Mouse (Mus musculus) limb, embryonic 15.5 days (tissue): ENCODE measurements at regions not wholly inside any gene's neighbourhood (a gene's known extent, or its start where the extent isn't known, plus 50 kb on each side); places are given as distances from the start of the nearest gene placed in this dataset.

Experiments
- ATAC-seq: fragments of 200-750 bp; cut with Nextera tagmentation; 2 replicates; pipeline ENCODE4 v1.8.0; 2017; ENCODE audit warnings: low read depth, moderate TSS enrichment; ENCODE audit not compliant: insufficient number of reproducible peaks, low FRiP score, low TSS enrichment
- H3K27ac ChIP-seq: fragments of 300-500 bp; sonication (generic); 2 replicates; pipeline ENCODE4 v1.5.1; 2015; ENCODE audit warnings: moderate library complexity, mild to moderate bottlenecking, inconsistent platforms
- H3K27me3 ChIP-seq: fragments of 300-500 bp; sonication (generic); 2 replicates; pipeline ENCODE4 v1.6.1; 2015; ENCODE audit warnings: inconsistent platforms
- H3K36me3 ChIP-seq: fragments of 300-500 bp; sonication (generic); 2 replicates; pipeline ENCODE4 v1.6.1; 2015; ENCODE audit warnings: inconsistent platforms
- H3K4me1 ChIP-seq: fragments of 300-500 bp; sonication (generic); 2 replicates; pipeline ENCODE4 v1.6.1; 2015; ENCODE audit warnings: inconsistent platforms
- H3K4me2 ChIP-seq: fragments of 300-500 bp; sonication (generic); 2 replicates; pipeline ENCODE4 v1.6.1; 2015; ENCODE audit warnings: mild to moderate bottlenecking, inconsistent platforms
- H3K4me3 ChIP-seq: fragments of 300-500 bp; sonication (generic); 2 replicates; pipeline ENCODE4 v1.5.1; 2015; ENCODE audit warnings: mild to moderate bottlenecking, inconsistent platforms
- H3K9ac ChIP-seq: fragments of 300-500 bp; sonication (generic); 2 replicates; pipeline ENCODE4 v1.6.1; 2015; ENCODE audit warnings: inconsistent platforms
- H3K9me3 ChIP-seq: fragments of 300-500 bp; sonication (generic); 2 replicates; pipeline ENCODE4 v1.6.1; 2016; ENCODE audit warnings: inconsistent platforms
- WGBS: fragments of 180-500 bp; shearing (Covaris S2); methylation state at CpG from one replicate; pipeline ENCODE4 v1.1.7; 2015; 5-methylcytosine and 5-hydroxymethylcytosine counted together

GRCm38 (mm10) chr10:95030801-95031200 is 86.2 kb upstream of the Plxnc1 start:
- no peak for ATAC-seq
- 0 out of 2 replicates have a peak overlapping the region, but pooled peaks have one; percentile 33 for H3K27ac ChIP-seq

GRCm38 (mm10) chr10:95029554-95029953 is 84.9 kb upstream of the Plxnc1 start:
- H3K4me1 ChIP-seq, result peaks cover 21% of the 10 kb centered on the region
- H3K9ac ChIP-seq, result no peak overlapping the region
- H3K36me3 ChIP-seq, result no peaks in the 10 kb centered on the region
- 0 out of 2 replicates have a peak, but pooled peaks have one; percentile 52 for ATAC-seq
- H3K4me3 ChIP-seq, result no peak overlapping the region
- no peak overlapping the region; the same call in 1 of the 2 replicates for H3K27ac ChIP-seq
- 27% methylated on average over 3 of the region's 3 CpGs for WGBS
- H3K27me3 ChIP-seq, result no peaks in the 10 kb centered on the region
- no peak overlapping the region for H3K4me2 ChIP-seq
- no peaks in the 10 kb centered on the region for H3K9me3 ChIP-seq

More at GRCm38 (mm10) chr10:95030801-95031200, 86.2 kb upstream of the Plxnc1 start:
- no peak overlapping the region for H3K9ac ChIP-seq
- H3K27me3 ChIP-seq, result no peaks in the 10 kb centered on the region
- WGBS, result 57% methylated on average over 5 of the region's 5 CpGs
- no peak overlapping the region for H3K4me2 ChIP-seq
- peaks cover 25% of the 10 kb centered on the region for H3K4me1 ChIP-seq
- H3K4me3 ChIP-seq, result no peak overlapping the region
- H3K9me3 ChIP-seq, result no peaks in the 10 kb centered on the region
- H3K36me3 ChIP-seq, result no peaks in the 10 kb centered on the region

GRCm38 (mm10) chr10:95025569-95026327 is 81.1 kb upstream of the Plxnc1 start:
- 91% methylated on average over 12 of the region's 12 CpGs for WGBS

GRCm38 (mm10) chr10:95021209-95021608 is 76.6 kb upstream of the Plxnc1 start:
- no peak overlapping the region for H3K9ac ChIP-seq
- 44% methylated on average over 1 of the region's 1 CpGs for WGBS
- H3K9me3 ChIP-seq, result no peaks in the 10 kb centered on the region
- H3K27ac ChIP-seq, result no peak overlapping the region
- no peak overlapping the region for H3K4me3 ChIP-seq
- no peak overlapping the region for H3K4me2 ChIP-seq
- H3K36me3 ChIP-seq, result no peaks in the 10 kb centered on the region
- ATAC-seq, result no peak
- no peaks in the 10 kb centered on the region for H3K4me1 ChIP-seq
- H3K27me3 ChIP-seq, result no peaks in the 10 kb centered on the region

More at GRCm38 (mm10) chr10:95025569-95026327, 81.1 kb upstream of the Plxnc1 start:
- H3K27me3 ChIP-seq, result no peaks in the 10 kb centered on the region
- H3K4me3 ChIP-seq, result no peak overlapping the region
- H3K9ac ChIP-seq, result no peak overlapping the region
- H3K4me1 ChIP-seq, result peaks cover 11% of the 10 kb centered on the region
- no peak overlapping the region for H3K4me2 ChIP-seq
- H3K9me3 ChIP-seq, result no peaks in the 10 kb centered on the region
- no peak overlapping the region for H3K27ac ChIP-seq
- no peaks in the 10 kb centered on the region for H3K36me3 ChIP-seq
- no peak for ATAC-seq

- Histone ChIP-seq H3K27ac (no peak overlapping the region), H3K9me3 (no peaks in the 10 kb centered on the region), H3K36me3 (no peaks in the 10 kb centered on the region), H3K9ac (no peak overlapping the region), H3K27me3 (no peaks in the 10 kb centered on the region), H3K4me2 (no peak overlapping the region), H3K4me1 (no peaks in the 10 kb centered on the region), H3K4me3 (no peak overlapping the region)
- ATAC-seq, result no peak
- WGBS, result 91% methylated on average over 7 of the region's 7 CpGs
These were observed 72.3 kb upstream of the Plxnc1 start for GRCm38 (mm10) chr10:95016896-95017295.

- H3K9me3 ChIP-seq, result no peaks in the 10 kb centered on the region
- H3K36me3 ChIP-seq, result no peaks in the 10 kb centered on the region
- H3K27ac ChIP-seq, result no peak overlapping the region
- 87% methylated on average over 9 of the region's 9 CpGs for WGBS
- no peaks in the 10 kb centered on the region for H3K4me1 ChIP-seq
- H3K9ac ChIP-seq, result no peak overlapping the region
- no peaks in the 10 kb centered on the region for H3K27me3 ChIP-seq
- ATAC-seq, result no peak
- no peak overlapping the region for H3K4me3 ChIP-seq
- no peak overlapping the region for H3K4me2 ChIP-seq
These were observed 70.8 kb upstream of the Plxnc1 start for GRCm38 (mm10) chr10:95015298-95015951.

- H3K36me3 ChIP-seq, result no peaks in the 10 kb centered on the region
- no peaks in the 10 kb centered on the region for H3K9me3 ChIP-seq
- ATAC-seq, result peak; percentile 84
- peak overlapping the region; percentile 87 for H3K27ac ChIP-seq
- no peak overlapping the region for H3K4me3 ChIP-seq
- H3K9ac ChIP-seq, result no peak overlapping the region
- 0 out of 2 replicates have a peak, but pooled peaks cover 2% of the 10 kb centered on the region for H3K4me1 ChIP-seq
- WGBS, result 39% methylated on average over 4 of the region's 4 CpGs
- H3K4me2 ChIP-seq, result no peak overlapping the region
- H3K27me3 ChIP-seq, result no peaks in the 10 kb centered on the region
These were observed 69.3 kb upstream of the Plxnc1 start for GRCm38 (mm10) chr10:95013946-95014345.

GRCm38 (mm10) chr10:95013213-95013915 is 68.7 kb upstream of the Plxnc1 start:
- no peaks in the 10 kb centered on the region for H3K36me3 ChIP-seq
- H3K4me3 ChIP-seq, result no peak overlapping the region
- H3K27ac ChIP-seq, result peak overlapping the region; percentile 87
- H3K9me3 ChIP-seq, result no peaks in the 10 kb centered on the region
- no peak overlapping the region for H3K9ac ChIP-seq
- H3K27me3 ChIP-seq, result no peaks in the 10 kb centered on the region
- WGBS, result 68% methylated on average over 11 of the region's 11 CpGs
- no peak; the same call in 1 of the 2 replicates for ATAC-seq
- H3K4me2 ChIP-seq, result no peak overlapping the region
- H3K4me1 ChIP-seq, result 0 out of 2 replicates have a peak, but pooled peaks cover 3% of the 10 kb centered on the region

GRCm38 (mm10) chr10:95010333-95010732 is 65.7 kb upstream of the Plxnc1 start:
- no peak overlapping the region for H3K4me2 ChIP-seq
- H3K9ac ChIP-seq, result no peak overlapping the region
- no peak overlapping the region for H3K4me3 ChIP-seq
- H3K9me3 ChIP-seq, result no peaks in the 10 kb centered on the region
- H3K36me3 ChIP-seq, result no peaks in the 10 kb centered on the region
- 0 out of 2 replicates have a peak, but pooled peaks cover 3% of the 10 kb centered on the region for H3K4me1 ChIP-seq
- no peak for ATAC-seq
- 89% methylated on average over 6 of the region's 6 CpGs for WGBS
- no peaks in the 10 kb centered on the region for H3K27me3 ChIP-seq
- H3K27ac ChIP-seq, result no peak overlapping the region

- Histone ChIP-seq H3K4me3 (no peak overlapping the region), H3K4me2 (no peak overlapping the region), H3K36me3 (no peaks in the 10 kb centered on the region), H3K9ac (no peak overlapping the region), H3K9me3 (no peaks in the 10 kb centered on the region), H3K4me1 (peaks cover 3% of the 10 kb centered on the region; the same call in 1 of the 2 replicates), H3K27me3 (no peaks in the 10 kb centered on the region), H3K27ac (no peak overlapping the region)
- ATAC-seq, result no peak
- WGBS, result 89% methylated on average over 1 of the region's 1 CpGs
These were observed 64.4 kb upstream of the Plxnc1 start for GRCm38 (mm10) chr10:95009081-95009480.

- ATAC-seq, result peak; percentile 73; the same call in 1 of the 2 replicates
- Histone ChIP-seq H3K27ac (peak overlapping the region; percentile 81), H3K9ac (no peak overlapping the region), H3K4me2 (no peak overlapping the region), H3K36me3 (no peaks in the 10 kb centered on the region), H3K4me1 (peaks cover 20% of the 10 kb centered on the region), H3K27me3 (no peaks in the 10 kb centered on the region), H3K9me3 (no peaks in the 10 kb centered on the region), H3K4me3 (no peak overlapping the region)
- 52% methylated on average over 9 of the region's 9 CpGs for WGBS
These were observed 59.6 kb upstream of the Plxnc1 start for GRCm38 (mm10) chr10:95004065-95004763.
